9 mouse cellular contexts compared by ENCODE assay signal in genomic region chr13:37967052-37967437, GRCm38 (mm10). TPM values are rescaled to one million over a fixed set of nuclear protein-coding genes. Genes with fewer than 3 reads are reported as not detected.
DNase-seq lines count a peak whose midpoint lies in the region; ATAC-seq lines count a peak whose summit lies in the region.
"Had no signal": no experiment of that assay in that cellular context is flagged by ENCODE, and none has a peak within 500 bp of the region (broad histone marks: within the 10 kb centered on the region; RNA-seq: fewer than 3 reads in every experiment).

No protein-coding gene starts in this region.

- DNase-seq in heart, adult 8-10 months (ENCODE audit: low spot score), result no peak
- DNase-seq in embryonic facial prominence, embryonic 14.5 days (ENCODE audit: low spot score), result peak; percentile 86
- DNase-seq in kidney, postnatal 14 days, result peak; percentile 73
- DNase-seq in neural tube, embryonic 11.5 days (ENCODE audit: low spot score), result peak; percentile 51
- DNase-seq in gastrocnemius, postnatal 36 days, result no peak
- DNase-seq in layer of hippocampus, adult 9-11 months, result no peak
- no peak for DNase-seq in thymus, postnatal 4 days

- H3K27ac ChIP-seq in heart, embryonic 16.5 days (ENCODE audit: low read length), result no peak overlapping the region
- no peak overlapping the region for H3K27ac ChIP-seq in embryonic facial prominence, embryonic 14.5 days (replicated peaks; ENCODE audit: low read depth, low read length)
- 0 out of 2 replicates have a peak overlapping the region, but pooled peaks have one; percentile 20 for H3K27ac ChIP-seq in neural tube, embryonic 11.5 days (ENCODE audit: low read depth, low read length)

- intact Hi-C loops in gastrocnemius, postnatal 36 days (cut with DNase I), result no loop called here

- 0 out of 2 replicates have a peak, but pooled peaks have one; percentile 8 for ATAC-seq in heart, embryonic 16.5 days (replicated peaks; ENCODE audit: extremely low read depth, insufficient read depth, low FRiP score)
- peak; percentile 68 for ATAC-seq in embryonic facial prominence, embryonic 14.5 days (ENCODE audit: low read depth)
- ATAC-seq in neural tube, embryonic 11.5 days (ENCODE audit: insufficient read depth, low FRiP score, low TSS enrichment), result peak; percentile 26; the same call in 1 of the 2 replicates

- H3K9ac ChIP-seq in heart, embryonic 16.5 days (ENCODE audit: low read length), result no peak overlapping the region
- H3K9ac ChIP-seq in embryonic facial prominence, embryonic 14.5 days (ENCODE audit: low read depth, low read length), result no peak overlapping the region
- no peak overlapping the region for H3K9ac ChIP-seq in neural tube, embryonic 11.5 days (ENCODE audit: low read length)

- H3K36me3 ChIP-seq in heart, embryonic 16.5 days (ENCODE audit: control insufficient read depth, insufficient read depth), result no peaks in the 10 kb centered on the region
- H3K36me3 ChIP-seq in embryonic facial prominence, embryonic 14.5 days (ENCODE audit: control insufficient read depth, insufficient read depth, low read length), result no peaks in the 10 kb centered on the region
- H3K36me3 ChIP-seq in neural tube, embryonic 11.5 days (ENCODE audit: control insufficient read depth, insufficient read depth, low read length), result no peaks in the 10 kb centered on the region

- no peaks in the 10 kb centered on the region for H3K9me3 ChIP-seq in heart, embryonic 16.5 days (replicated peaks; ENCODE audit: control insufficient read depth, low read length)
- H3K9me3 ChIP-seq in embryonic facial prominence, embryonic 14.5 days (ENCODE audit: control insufficient read depth, low read length), result no peaks in the 10 kb centered on the region
- H3K9me3 ChIP-seq in neural tube, embryonic 11.5 days (ENCODE audit: control insufficient read depth, low read length), result no peaks in the 10 kb centered on the region

- no peaks in the 10 kb centered on the region for H3K27me3 ChIP-seq in heart, embryonic 16.5 days (ENCODE audit: control insufficient read depth, insufficient read depth, low read length)
- H3K27me3 ChIP-seq in embryonic facial prominence, embryonic 14.5 days (replicated peaks; ENCODE audit: control insufficient read depth, insufficient read depth, low read length), result no peaks in the 10 kb centered on the region
- no peaks in the 10 kb centered on the region for H3K27me3 ChIP-seq in neural tube, embryonic 11.5 days (ENCODE audit: control insufficient read depth, insufficient read depth, low read length)

- peaks cover 13% of the 10 kb centered on the region for H3K4me1 ChIP-seq in heart, embryonic 16.5 days (ENCODE audit: control insufficient read depth, insufficient read depth, low read length)
- peaks cover 24% of the 10 kb centered on the region for H3K4me1 ChIP-seq in embryonic facial prominence, embryonic 14.5 days (ENCODE audit: control insufficient read depth, insufficient read depth, low read length)
- peaks cover 15% of the 10 kb centered on the region for H3K4me1 ChIP-seq in neural tube, embryonic 11.5 days (ENCODE audit: control insufficient read depth, insufficient read depth, low read length)

- 46% methylated on average over 12 of the region's 12 CpGs for WGBS in heart, embryonic 16.5 days
- WGBS in embryonic facial prominence, embryonic 14.5 days, result 20% methylated on average over 12 of the region's 12 CpGs
- 49% methylated on average over 12 of the region's 12 CpGs for WGBS in neural tube, embryonic 11.5 days

- no peak overlapping the region for H3K4me2 ChIP-seq in heart, embryonic 16.5 days (ENCODE audit: low read depth, low read length)
- H3K4me2 ChIP-seq in embryonic facial prominence, embryonic 14.5 days (ENCODE audit: low read depth, low read length), result peak overlapping the region; percentile 19
- no peak overlapping the region for H3K4me2 ChIP-seq in neural tube, embryonic 11.5 days (ENCODE audit: low read depth)

- H3K4me3 ChIP-seq in heart, embryonic 16.5 days (ENCODE audit: low read length), result no peak overlapping the region
- H3K4me3 ChIP-seq in embryonic facial prominence, embryonic 14.5 days (ENCODE audit: low read depth, low read length), result no peak overlapping the region
- H3K4me3 ChIP-seq in neural tube, embryonic 11.5 days (ENCODE audit: low read depth, low read length), result no peak overlapping the region
- H3K4me3 ChIP-seq: erythroblast, embryonic 14.5 days had no signal

RNA-seq across cellular contexts. Expression of gene Ssr1, which starts 27.0 kb away (rescaled TPM):
- 80.0 and 81.2 TPM in 2 replicates for polyA plus RNA-seq in heart, embryonic 16.5 days (2015; fragmentation: Nextera tagmentation; extraction: Ambion mirVana)
- total RNA-seq in heart, adult 8-10 months (2022), result 10 to 100 TPM; 36.3 to 44.8 (median 42.9) TPM
- 162 and 167 TPM in 2 replicates for polyA plus RNA-seq in embryonic facial prominence, embryonic 14.5 days (2014; fragmentation: Nextera tagmentation; extraction: Ambion mirVana)
- polyA plus RNA-seq in neural tube, embryonic 11.5 days (2014; fragmentation: Nextera tagmentation; extraction: Ambion mirVana), result 104 and 116 TPM in 2 replicates
- total RNA-seq in gastrocnemius, postnatal 36 days (2021), result 10 to 100 TPM; 55.2 to 58.5 TPM

Comparison
In these comparisons a context has a peak if more than half of its experiments do, and no peak if none do; other contexts are left out.
1. ATAC-seq: peak in every context shown above with its lines; median percentile 68 in embryonic facial prominence, embryonic 14.5 days; 26 in neural tube, embryonic 11.5 days; 8 in heart, embryonic 16.5 days.
2. DNase-seq: peak in embryonic facial prominence, embryonic 14.5 days (single experiment), kidney, postnatal 14 days (single experiment) and neural tube, embryonic 11.5 days (single experiment); none in heart, adult 8-10 months (single experiment), gastrocnemius, postnatal 36 days (0 of 2), layer of hippocampus, adult 9-11 months (single experiment) and thymus, postnatal 4 days (single experiment).